Mouse (Mus musculus): ENCODE measurements around the gene Igfn1. TPM values are rescaled to one million over a fixed set of nuclear protein-coding genes. Genes with fewer than 3 reads are reported as not detected.

Igfn1 gene
- polyA plus RNA-seq (2015; fragmentation: Nextera tagmentation; extraction: Ambion mirVana) = not detected in 2 replicates

GRCm38 (mm10) chr1:136006292-136006748 is at the start of gene Igfn1:
Igfn1 (minus strand) TSS chr1:136006342.
- Histone ChIP-seq H3K9ac (no peak within 1 kb of the TSS), H3K4me1 (replicated peaks) (peaks cover 8% of the 10 kb centered on the region), H3K4me3 (peak within 1 kb of the TSS; percentile 52), H3K27me3 (no peaks in the 10 kb centered on the region), H3K27ac (no peak within 1 kb of the TSS), H3K9me3 (replicated peaks) (no peaks in the 10 kb centered on the region), H3K4me2 (peak within 1 kb of the TSS; percentile 89), H3K36me3 (no peaks in the 10 kb centered on the region)
- no peak for ATAC-seq (replicated peaks; ENCODE audit: insufficient number of reproducible peaks, insufficient read depth, low FRiP score, low read depth)
- 79% methylated on average over 3 of the region's 3 CpGs for WGBS

DNA sequence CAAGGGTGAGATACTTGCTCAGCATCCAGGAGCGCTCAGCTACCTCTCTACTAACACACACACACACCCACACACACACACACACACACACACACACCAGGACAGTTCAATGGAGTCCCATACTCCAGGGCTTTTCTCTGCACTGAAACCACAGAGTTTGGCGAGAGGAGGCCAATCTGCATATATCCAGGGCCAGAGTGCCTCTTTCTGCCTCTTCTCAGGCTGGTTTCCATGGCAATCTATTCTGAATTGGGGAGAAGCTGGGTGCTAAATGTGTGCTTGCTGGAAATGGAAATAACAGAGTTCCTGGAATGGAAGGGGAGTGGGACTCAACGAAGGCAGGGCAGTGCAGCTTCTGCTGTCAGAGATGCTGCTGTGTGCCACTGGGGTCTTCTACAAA is 49.6 kb upstream of the Igfn1 start:
- Histone ChIP-seq H3K9me3 (replicated peaks) (no peaks in the 10 kb centered on the region), H3K4me3 (no peak overlapping the region), H3K27ac (no peak overlapping the region), H3K4me1 (replicated peaks) (peaks cover 14% of the 10 kb centered on the region), H3K4me2 (no peak overlapping the region), H3K27me3 (peaks cover 23% of the 10 kb centered on the region), H3K9ac (no peak overlapping the region), H3K36me3 (no peaks in the 10 kb centered on the region)
- WGBS = 81% methylated on average over 3 of the region's 3 CpGs
- no peak for ATAC-seq (replicated peaks; ENCODE audit: insufficient number of reproducible peaks, insufficient read depth, low FRiP score, low read depth)

GRCm38 (mm10) chr1:136052547-136052946 is 46.4 kb upstream of the Igfn1 start, which contains the start of gene Cacna1s:
Cacna1s (plus strand) TSS chr1:136052750.
- Histone ChIP-seq H3K4me1 (replicated peaks) (peaks cover 18% of the 10 kb centered on the region), H3K36me3 (no peaks in the 10 kb centered on the region), H3K4me3 (no peak within 1 kb of the TSS), H3K9me3 (replicated peaks) (no peaks in the 10 kb centered on the region), H3K27me3 (peaks cover 49% of the 10 kb centered on the region), H3K4me2 (no peak within 1 kb of the TSS), H3K9ac (no peak within 1 kb of the TSS), H3K27ac (no peak within 1 kb of the TSS)
- 37% methylated on average over 11 of the region's 11 CpGs for WGBS
- no peak for ATAC-seq (replicated peaks; ENCODE audit: insufficient number of reproducible peaks, insufficient read depth, low FRiP score, low read depth)

- Histone ChIP-seq H3K27me3 (peaks cover 48% of the 10 kb centered on the region), H3K4me1 (replicated peaks) (peaks cover 18% of the 10 kb centered on the region), H3K9me3 (replicated peaks) (no peaks in the 10 kb centered on the region), H3K27ac (no peak overlapping the region), H3K4me3 (peak overlapping the region; percentile 35), H3K9ac (no peak overlapping the region), H3K36me3 (no peaks in the 10 kb centered on the region), H3K4me2 (peak overlapping the region; percentile 62)
- ATAC-seq (replicated peaks; ENCODE audit: insufficient number of reproducible peaks, insufficient read depth, low FRiP score, low read depth) = peak; percentile 74
- WGBS = 0% methylated on average over 6 of the region's 6 CpGs
These were observed 45.3 kb upstream of the Igfn1 start for GRCm38 (mm10) chr1:136051465-136051864.

GRCm38 (mm10) chr1:136051013-136051315 is 44.8 kb upstream of the Igfn1 start:
- no peaks in the 10 kb centered on the region for H3K36me3 ChIP-seq
- no peak for ATAC-seq (replicated peaks; ENCODE audit: insufficient number of reproducible peaks, insufficient read depth, low FRiP score, low read depth)
- peaks cover 50% of the 10 kb centered on the region for H3K27me3 ChIP-seq
- WGBS = 2% methylated on average over 36 of the region's 36 CpGs
- H3K4me3 ChIP-seq = peak overlapping the region; percentile 35
- H3K4me1 ChIP-seq (replicated peaks) = peaks cover 18% of the 10 kb centered on the region
- H3K27ac ChIP-seq = no peak overlapping the region
- peak overlapping the region; percentile 62 for H3K4me2 ChIP-seq
- H3K9ac ChIP-seq = peak overlapping the region; percentile 14
- no peaks in the 10 kb centered on the region for H3K9me3 ChIP-seq (replicated peaks)

DNA sequence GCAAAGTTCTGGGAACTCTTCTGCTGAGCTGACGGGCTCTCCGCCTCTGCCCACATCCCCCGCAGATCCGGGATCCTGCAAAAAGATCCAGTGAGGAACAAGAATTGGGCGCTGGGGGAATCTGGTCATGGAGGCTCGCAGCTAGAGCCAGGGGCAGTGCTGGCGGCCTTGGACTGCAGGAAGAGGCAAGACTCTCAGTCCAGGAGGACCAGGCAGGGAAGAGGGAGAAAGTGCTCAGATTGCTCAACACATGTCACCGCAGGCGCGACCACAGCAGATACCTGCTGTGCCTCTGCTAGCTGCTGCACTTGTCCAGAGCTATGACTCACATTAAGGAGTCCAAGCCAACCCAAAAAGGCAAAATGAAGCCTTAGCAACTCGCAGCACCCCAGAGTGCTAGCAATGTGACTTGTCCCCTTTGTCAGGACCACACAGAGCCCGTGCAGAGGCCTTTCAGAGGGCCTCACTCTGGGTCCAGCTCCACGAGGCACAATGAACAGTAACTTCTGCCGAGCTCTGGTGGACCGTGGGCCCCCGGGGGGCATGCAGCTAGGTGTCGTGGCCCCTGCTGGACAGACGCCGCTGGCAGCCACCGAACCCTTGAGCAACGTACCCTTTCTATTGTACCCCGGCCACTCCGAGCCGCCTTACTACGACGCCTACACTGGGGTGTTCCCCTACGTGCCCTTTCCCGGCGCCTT is 44.3 kb upstream of the Igfn1 start, which contains the start of gene Ascl5:
TSS of gene Ascl5 (plus strand) at position 493 of the 701 bp plus-strand sequence.
- Histone ChIP-seq H3K27me3 (peaks cover 53% of the 10 kb centered on the region), H3K4me1 (replicated peaks) (peaks cover 18% of the 10 kb centered on the region), H3K9me3 (replicated peaks) (no peaks in the 10 kb centered on the region), H3K4me2 (peak within 1 kb of the TSS; percentile 62), H3K36me3 (no peaks in the 10 kb centered on the region), H3K9ac (peak within 1 kb of the TSS; percentile 14), H3K27ac (no peak within 1 kb of the TSS), H3K4me3 (peak within 1 kb of the TSS; percentile 35)
- ATAC-seq (replicated peaks; ENCODE audit: insufficient number of reproducible peaks, insufficient read depth, low FRiP score, low read depth) = no peak
- WGBS = 21% methylated on average over 29 of the region's 29 CpGs

- WGBS = 67% methylated on average over 9 of the region's 9 CpGs
- ATAC-seq (replicated peaks; ENCODE audit: insufficient number of reproducible peaks, insufficient read depth, low FRiP score, low read depth) = no peak
- Histone ChIP-seq H3K27me3 (peaks cover 43% of the 10 kb centered on the region), H3K4me3 (no peak overlapping the region), H3K4me1 (replicated peaks) (peaks cover 13% of the 10 kb centered on the region), H3K4me2 (no peak overlapping the region), H3K36me3 (no peaks in the 10 kb centered on the region), H3K9me3 (replicated peaks) (no peaks in the 10 kb centered on the region), H3K9ac (no peak overlapping the region), H3K27ac (no peak overlapping the region)
These were observed 41.8 kb upstream of the Igfn1 start for GRCm38 (mm10) chr1:136047894-136048293.

- no peak overlapping the region for H3K4me2 ChIP-seq
- 12% methylated on average over 2 of the region's 2 CpGs for WGBS
- H3K9ac ChIP-seq = no peak overlapping the region
- H3K27ac ChIP-seq = no peak overlapping the region
- H3K9me3 ChIP-seq (replicated peaks) = no peaks in the 10 kb centered on the region
- no peaks in the 10 kb centered on the region for H3K36me3 ChIP-seq
- H3K4me3 ChIP-seq = no peak overlapping the region
- no peak for ATAC-seq (replicated peaks; ENCODE audit: insufficient number of reproducible peaks, insufficient read depth, low FRiP score, low read depth)
- peaks cover 11% of the 10 kb centered on the region for H3K4me1 ChIP-seq (replicated peaks)
- H3K27me3 ChIP-seq = peaks cover 47% of the 10 kb centered on the region
These were observed 41.3 kb upstream of the Igfn1 start for GRCm38 (mm10) chr1:136047432-136047831.

- H3K4me3 ChIP-seq = no peak overlapping the region
- no peaks in the 10 kb centered on the region for H3K9me3 ChIP-seq (replicated peaks)
- H3K9ac ChIP-seq = no peak overlapping the region
- no peaks in the 10 kb centered on the region for H3K36me3 ChIP-seq
- H3K27ac ChIP-seq = no peak overlapping the region
- H3K27me3 ChIP-seq = peaks cover 46% of the 10 kb centered on the region
- no peak for ATAC-seq (replicated peaks; ENCODE audit: insufficient number of reproducible peaks, insufficient read depth, low FRiP score, low read depth)
- no peak overlapping the region for H3K4me2 ChIP-seq
- 14% methylated on average over 4 of the region's 4 CpGs for WGBS
- peaks cover 7% of the 10 kb centered on the region for H3K4me1 ChIP-seq (replicated peaks)
These were observed 39.6 kb upstream of the Igfn1 start for GRCm38 (mm10) chr1:136045774-136046173.

GRCm38 (mm10) chr1:136040874-136041273 is 34.7 kb upstream of the Igfn1 start:
- Histone ChIP-seq H3K9me3 (replicated peaks) (no peaks in the 10 kb centered on the region), H3K27ac (no peak overlapping the region), H3K4me1 (replicated peaks) (peaks cover 8% of the 10 kb centered on the region), H3K36me3 (no peaks in the 10 kb centered on the region), H3K4me3 (no peak overlapping the region), H3K4me2 (no peak overlapping the region), H3K27me3 (peaks cover 15% of the 10 kb centered on the region), H3K9ac (no peak overlapping the region)
- 17% methylated on average over 4 of the region's 4 CpGs for WGBS
- no peak for ATAC-seq (replicated peaks; ENCODE audit: insufficient number of reproducible peaks, insufficient read depth, low FRiP score, low read depth)

DNA sequence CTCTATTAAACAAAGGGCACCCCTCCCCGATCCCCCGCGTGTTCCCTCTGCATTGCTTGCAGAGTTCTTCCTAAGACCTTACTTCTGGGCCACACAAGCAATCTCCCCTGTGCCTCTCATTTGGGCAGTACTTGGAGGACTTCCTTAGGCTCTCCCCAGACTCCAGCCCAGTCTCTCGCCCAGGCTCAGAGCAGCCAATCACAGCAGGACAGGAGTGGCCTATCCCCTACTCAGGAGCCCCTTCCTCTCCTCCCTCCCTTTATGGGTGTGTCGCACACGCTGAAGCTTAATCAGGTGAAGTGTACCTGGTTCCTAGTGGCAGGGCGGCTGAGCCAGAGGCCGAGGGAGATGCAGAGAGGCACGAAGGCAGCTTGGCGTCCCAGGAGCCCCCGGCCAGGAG is 34.3 kb upstream of the Igfn1 start:
- H3K9ac ChIP-seq = no peak overlapping the region
- no peak overlapping the region for H3K27ac ChIP-seq
- no peak for ATAC-seq (replicated peaks; ENCODE audit: insufficient number of reproducible peaks, insufficient read depth, low FRiP score, low read depth)
- H3K4me3 ChIP-seq = no peak overlapping the region
- no peak overlapping the region for H3K4me2 ChIP-seq
- H3K27me3 ChIP-seq = peaks cover 13% of the 10 kb centered on the region; the same call in 1 of the 2 replicates
- no peaks in the 10 kb centered on the region for H3K9me3 ChIP-seq (replicated peaks)
- 12% methylated on average over 11 of the region's 11 CpGs for WGBS
- H3K36me3 ChIP-seq = no peaks in the 10 kb centered on the region
- peaks cover 8% of the 10 kb centered on the region for H3K4me1 ChIP-seq (replicated peaks)

Measured in heart, embryonic 15.5 days (tissue).